In the genomic region with DNA sequence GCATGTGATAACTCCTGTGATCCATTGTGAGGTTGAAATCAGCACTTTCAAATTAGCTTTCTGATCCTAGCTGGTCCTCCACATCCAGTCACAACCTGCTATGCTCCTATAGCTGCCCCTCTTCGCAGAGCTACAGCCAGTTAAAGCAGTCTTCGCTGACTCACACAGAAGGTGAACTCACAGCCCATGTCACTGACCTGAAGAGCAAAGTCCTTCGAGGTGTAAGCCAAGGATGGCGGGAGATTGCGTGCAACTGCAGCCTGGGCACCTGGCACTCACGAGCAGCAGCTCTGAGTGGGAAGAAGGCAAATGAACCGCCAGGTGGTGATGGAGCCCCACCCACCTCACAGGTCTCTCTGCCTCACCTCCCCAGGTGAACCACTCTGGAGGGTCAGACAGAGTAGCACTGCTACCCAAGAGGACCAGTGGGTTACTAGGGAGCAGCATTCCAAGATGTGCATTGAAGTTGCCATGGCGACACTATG, we compare ENCODE assay signal across 25 mouse cellular contexts. TPM values are rescaled to one million over a fixed set of nuclear protein-coding genes. Genes with fewer than 3 reads are reported as not detected.
DNase-seq lines count a peak whose midpoint lies in the region; ATAC-seq and TF ChIP-seq lines count a peak whose summit lies in the region.
"Had no signal": no experiment of that assay in that cellular context is flagged by ENCODE, and none has a peak within 500 bp of the region (broad histone marks: within the 10 kb centered on the region; RNA-seq: fewer than 3 reads in every experiment).

TSS of gene Tex33 (minus strand) at position 435 of the 485 bp plus-strand sequence.

- H3K36me3 ChIP-seq in intestine, embryonic 16.5 days (ENCODE audit: control insufficient read depth, insufficient read depth, low read length), result no peaks in the 10 kb centered on the region
- H3K36me3 ChIP-seq in intestine, embryonic 15.5 days, result no peaks in the 10 kb centered on the region
- H3K36me3 ChIP-seq in kidney, postnatal 0 days (ENCODE audit: insufficient read depth, low read length), result no peaks in the 10 kb centered on the region
- 0 out of 2 replicates have a peak, but pooled peaks cover 3% of the 10 kb centered on the region for H3K36me3 ChIP-seq in lung, embryonic 14.5 days (ENCODE audit: insufficient read depth)
- no peaks in the 10 kb centered on the region for H3K36me3 ChIP-seq in intestine, postnatal 0 days (ENCODE audit: control insufficient read depth, insufficient read depth)
- H3K36me3 ChIP-seq in heart, adult 2 months (ENCODE audit: control insufficient read depth, insufficient read depth, low read length), result no peaks in the 10 kb centered on the region
- H3K36me3 ChIP-seq: embryonic facial prominence, embryonic 10.5 days; G1E; heart, embryonic 13.5 days had no signal

- intact Hi-C loops in heart, adult 2 months (cut with DNase I), result no loop called here

- H3K4me1 ChIP-seq in intestine, embryonic 16.5 days (ENCODE audit: control insufficient read depth, insufficient read depth, low read length), result no peaks in the 10 kb centered on the region
- no peaks in the 10 kb centered on the region for H3K4me1 ChIP-seq in intestine, embryonic 15.5 days (replicated peaks)
- no peaks in the 10 kb centered on the region for H3K4me1 ChIP-seq in kidney, postnatal 0 days (replicated peaks; ENCODE audit: insufficient read depth, low read length)
- no peaks in the 10 kb centered on the region for H3K4me1 ChIP-seq in lung, embryonic 14.5 days (ENCODE audit: insufficient read depth)
- no peaks in the 10 kb centered on the region for H3K4me1 ChIP-seq in intestine, postnatal 0 days (replicated peaks; ENCODE audit: control insufficient read depth, insufficient read depth, low read length)
- H3K4me1 ChIP-seq in heart, adult 2 months (ENCODE audit: control insufficient read depth, insufficient read depth, low read length), result no peaks in the 10 kb centered on the region
- H3K4me1 ChIP-seq: embryonic facial prominence, embryonic 10.5 days; heart, embryonic 13.5 days had no signal

- DNase-seq in kidney, postnatal 0 days (ENCODE audit: low spot score), result no peak
- DNase-seq in kidney, postnatal 4 days, result no peak
- DNase-seq in lung, embryonic 14.5 days, result no peak
- no peak for DNase-seq in lung, postnatal 25 days (ENCODE audit: low spot score)
- no peak for DNase-seq in heart, adult 2 months
- DNase-seq: adrenal gland, adult 8-10 months; adrenal gland, postnatal 36 days; B cell, adult 2 months; cerebellum, adult 2 months; cerebellum, postnatal 10 days; forebrain, postnatal 0 days; gastrocnemius, adult 2 months; gastrocnemius, postnatal 25 days; heart, postnatal 36 days had no signal

- H3K9ac ChIP-seq in intestine, embryonic 16.5 days (ENCODE audit: low read depth, low read length), result no peak within 1 kb of the TSS
- no peak within 1 kb of the TSS for H3K9ac ChIP-seq in intestine, embryonic 15.5 days
- H3K9ac ChIP-seq in kidney, postnatal 0 days (ENCODE audit: low read depth, low read length), result no peak within 1 kb of the TSS
- H3K9ac ChIP-seq in lung, embryonic 14.5 days, result no peak within 1 kb of the TSS
- H3K9ac ChIP-seq in intestine, postnatal 0 days (ENCODE audit: low read depth, low read length), result no peak within 1 kb of the TSS
- H3K9ac ChIP-seq in heart, adult 2 months (ENCODE audit: low read depth, low read length), result no peak within 1 kb of the TSS
- H3K9ac ChIP-seq: forebrain, embryonic 13.5 days; forebrain, postnatal 0 days; heart, embryonic 13.5 days had no signal

- H3K79me2 ChIP-seq in heart, adult 2 months (replicated peaks; ENCODE audit: control insufficient read depth, insufficient read depth, low read length), result no peaks in the 10 kb centered on the region

- no peak within 1 kb of the TSS for H3K4me2 ChIP-seq in intestine, embryonic 16.5 days (ENCODE audit: low read depth, low read length)
- H3K4me2 ChIP-seq in intestine, embryonic 15.5 days (replicated peaks), result no peak within 1 kb of the TSS
- H3K4me2 ChIP-seq in kidney, postnatal 0 days (ENCODE audit: low read length), result no peak within 1 kb of the TSS
- no peak within 1 kb of the TSS for H3K4me2 ChIP-seq in lung, embryonic 14.5 days
- H3K4me2 ChIP-seq in intestine, postnatal 0 days (replicated peaks; ENCODE audit: low read depth), result no peak within 1 kb of the TSS
- H3K4me2 ChIP-seq: forebrain, embryonic 13.5 days; heart, embryonic 13.5 days had no signal

- H3K4me3 ChIP-seq in intestine, embryonic 16.5 days (ENCODE audit: low read length), result no peak within 1 kb of the TSS
- H3K4me3 ChIP-seq in intestine, embryonic 15.5 days (replicated peaks), result no peak within 1 kb of the TSS
- no peak within 1 kb of the TSS for H3K4me3 ChIP-seq in kidney, postnatal 0 days (replicated peaks; ENCODE audit: low read depth, low read length)
- no peak within 1 kb of the TSS for H3K4me3 ChIP-seq in lung, embryonic 14.5 days (ENCODE audit: low read depth, low read length)
- H3K4me3 ChIP-seq in intestine, postnatal 0 days (ENCODE audit: low read depth, low read length), result no peak within 1 kb of the TSS
- no peak within 1 kb of the TSS for H3K4me3 ChIP-seq in heart, adult 2 months
- H3K4me3 ChIP-seq: embryonic facial prominence, embryonic 10.5 days; forebrain, embryonic 13.5 days; gastrocnemius, adult 2 months; heart, embryonic 13.5 days had no signal

- 0 out of 2 replicates have a peak, but pooled peaks have one; percentile 26 for ATAC-seq in intestine, embryonic 16.5 days
- ATAC-seq in intestine, embryonic 15.5 days, result no peak
- ATAC-seq in kidney, postnatal 0 days (replicated peaks; ENCODE audit: low FRiP score, low read depth), result peak; percentile 60; the same call in 1 of the 2 replicates
- no peak for ATAC-seq in lung, embryonic 14.5 days (ENCODE audit: insufficient read depth)
- ATAC-seq in intestine, postnatal 0 days, result peak; percentile 59
- ATAC-seq: CD4-positive, CD25-positive, alpha-beta regulatory T cell, adult 4 months; forebrain, embryonic 13.5 days; forebrain, postnatal 0 days had no signal

- no peak for TF ChIP-seq EP300 in heart, adult 2 months (IDR thresholded peaks at IDR 0.05; ENCODE audit: insufficient read depth, low read depth, low read length)

- 79% methylated on average over 8 of the region's 8 CpGs for WGBS in intestine, embryonic 16.5 days
- 74% methylated on average over 8 of the region's 8 CpGs for WGBS in intestine, embryonic 15.5 days
- WGBS in kidney, postnatal 0 days, result 79% methylated on average over 8 of the region's 8 CpGs
- WGBS in lung, embryonic 14.5 days, result 66% methylated on average over 8 of the region's 8 CpGs
- WGBS in intestine, postnatal 0 days, result 56% methylated on average over 8 of the region's 8 CpGs
- 83% methylated on average over 8 of the region's 8 CpGs for WGBS in heart, adult 2 months

- TF ChIP-seq CTCF in kidney, postnatal 0 days (IDR thresholded peaks at IDR 0.05; ENCODE audit: low read depth), result no peak
- peak; percentile 11; the same call in 1 of the 2 replicates for TF ChIP-seq CTCF in lung, embryonic 14.5 days (IDR thresholded peaks at IDR 0.05; ENCODE audit: low read depth)
- peak; percentile 35; the same call in 1 of the 2 replicates for TF ChIP-seq CTCF in intestine, postnatal 0 days (IDR thresholded peaks at IDR 0.05; ENCODE audit: low read depth)
- TF ChIP-seq CTCF in heart, adult 2 months (IDR thresholded peaks at IDR 0.05), result no peak

- TF ChIP-seq POLR2A in heart, adult 2 months (IDR thresholded peaks at IDR 0.05; ENCODE audit: insufficient read depth, low read depth, low read length), result no peak

- H3K9me3 ChIP-seq in intestine, embryonic 16.5 days (ENCODE audit: control insufficient read depth, low read length), result no peaks in the 10 kb centered on the region
- no peaks in the 10 kb centered on the region for H3K9me3 ChIP-seq in intestine, embryonic 15.5 days
- no peaks in the 10 kb centered on the region for H3K9me3 ChIP-seq in kidney, postnatal 0 days (replicated peaks; ENCODE audit: low read length)
- H3K9me3 ChIP-seq in lung, embryonic 14.5 days (ENCODE audit: low read depth, low read length), result no peaks in the 10 kb centered on the region
- no peaks in the 10 kb centered on the region for H3K9me3 ChIP-seq in intestine, postnatal 0 days (ENCODE audit: control insufficient read depth)
- H3K9me3 ChIP-seq: embryonic facial prominence, embryonic 10.5 days; forebrain, embryonic 13.5 days; G1E; heart, embryonic 13.5 days had no signal

- no peak within 1 kb of the TSS for H3K27ac ChIP-seq in intestine, embryonic 16.5 days (ENCODE audit: low read length)
- H3K27ac ChIP-seq in intestine, embryonic 15.5 days, result no peak within 1 kb of the TSS
- H3K27ac ChIP-seq in kidney, postnatal 0 days, result no peak within 1 kb of the TSS
- H3K27ac ChIP-seq in lung, embryonic 14.5 days (ENCODE audit: low read depth), result no peak within 1 kb of the TSS
- no peak within 1 kb of the TSS for H3K27ac ChIP-seq in intestine, postnatal 0 days (ENCODE audit: low read depth, low read length)
- no peak within 1 kb of the TSS for H3K27ac ChIP-seq in heart, adult 2 months
- H3K27ac ChIP-seq: embryonic facial prominence, embryonic 10.5 days; forebrain, embryonic 13.5 days; gastrocnemius, adult 2 months; heart, embryonic 13.5 days had no signal

- H3K27me3 ChIP-seq in intestine, embryonic 16.5 days (replicated peaks; ENCODE audit: control insufficient read depth, insufficient read depth, low read length), result 0 out of 2 replicates have a peak, but pooled peaks cover 14% of the 10 kb centered on the region
- H3K27me3 ChIP-seq in intestine, embryonic 15.5 days (replicated peaks), result peaks cover 24% of the 10 kb centered on the region
- no peaks in the 10 kb centered on the region for H3K27me3 ChIP-seq in kidney, postnatal 0 days (ENCODE audit: insufficient read depth, low read length)
- H3K27me3 ChIP-seq in lung, embryonic 14.5 days (ENCODE audit: insufficient read depth, low read length), result no peaks in the 10 kb centered on the region
- peaks cover 23% of the 10 kb centered on the region for H3K27me3 ChIP-seq in intestine, postnatal 0 days (replicated peaks; ENCODE audit: control insufficient read depth, insufficient read depth, low read length)
- H3K27me3 ChIP-seq in heart, adult 2 months (ENCODE audit: control insufficient read depth, insufficient read depth, low read length), result no peaks in the 10 kb centered on the region
- H3K27me3 ChIP-seq: forebrain, embryonic 13.5 days had no signal

RNA-seq across cellular contexts. Expression of gene Tex33, which starts in this region (rescaled TPM):
- polyA plus RNA-seq in intestine, embryonic 16.5 days (2015; fragmentation: Nextera tagmentation; extraction: Ambion mirVana), result not detected in 2 replicates
- not detected in 2 replicates for polyA plus RNA-seq in intestine, embryonic 15.5 days (2015; fragmentation: Nextera tagmentation; extraction: Ambion mirVana)
- not detected in 2 replicates for polyA plus RNA-seq in kidney, postnatal 0 days (2015; fragmentation: Nextera tagmentation; extraction: Ambion mirVana)
- polyA plus RNA-seq in lung, embryonic 14.5 days (2014; fragmentation: Nextera tagmentation; extraction: Ambion mirVana), result not detected in 2 replicates
- not detected in 2 replicates for polyA plus RNA-seq in intestine, postnatal 0 days (2015; fragmentation: Nextera tagmentation; extraction: Ambion mirVana)
- total RNA-seq in heart, adult 2 months (2021), result not detected
- polyA plus RNA-seq in heart, adult 2 months (2012; rRNA removed), result 0.43 and 0.67 TPM in 2 replicates
- total RNA-seq: adrenal gland, postnatal 36 days; forebrain, postnatal 0 days; gastrocnemius, adult 2 months; gastrocnemius, postnatal 25 days; granulocyte monocyte progenitor cell, adult 5-6 weeks; heart, postnatal 36 days had no signal
- polyA plus RNA-seq: CD4-positive, CD25-positive, alpha-beta regulatory T cell, adult 4 months; cerebellum, adult 2 months; embryonic facial prominence, embryonic 10.5 days; embryonic facial prominence, embryonic 14.5 days; forebrain, embryonic 13.5 days; forebrain, postnatal 0 days; G1E; heart, embryonic 13.5 days; heart, postnatal 0 days had no signal

Comparison
In these comparisons a context has a peak if more than half of its experiments do, and no peak if none do; other contexts are left out.
1. Peak in ATAC-seq in intestine, embryonic 16.5 days; RNA of the gene not detected or under 1 TPM.
2. Peak in ATAC-seq in kidney, postnatal 0 days; RNA of the gene not detected or under 1 TPM.
3. Peak in ATAC-seq in intestine, postnatal 0 days; RNA of the gene not detected or under 1 TPM.
4. CTCF ChIP-seq: peak in lung, embryonic 14.5 days (single experiment) and intestine, postnatal 0 days (single experiment); none in kidney, postnatal 0 days (single experiment) and heart, adult 2 months (single experiment).